Mouse (Mus musculus) myocyte (in vitro differentiated cells): Measurements from ENCODE around the gene Fkbp10.

Experiments
- CEBPB ChIP-seq: IDR thresholded peaks from 2 replicates; pipeline ENCODE4 v1.6.1; 2011; ENCODE audit warnings: mild to moderate bottlenecking, moderate library complexity; ENCODE audit not compliant: poor library complexity, insufficient read depth, severe bottlenecking
- E2F4 ChIP-seq: IDR thresholded peaks from one replicate; pipeline ENCODE4 v1.6.1; 2011; ENCODE audit warnings: mild to moderate bottlenecking, control low read depth, moderate library complexity; ENCODE audit not compliant: insufficient read depth
- MAX ChIP-seq: IDR thresholded peaks from one replicate; pipeline ENCODE4 v1.6.1; 2011; ENCODE audit warnings: low read depth, mild to moderate bottlenecking, control low read depth
- POLR2A ChIP-seq: IDR thresholded peaks from one replicate; pipeline ENCODE4 v1.6.1; 2011; ENCODE audit warnings: low read depth, mild to moderate bottlenecking, control low read depth, moderate library complexity; ENCODE audit not compliant: insufficient read length
- POLR2AphosphoS2 ChIP-seq: IDR thresholded peaks from one replicate; pipeline ENCODE4 v1.6.1; 2011; ENCODE audit warnings: low read depth, control low read depth; ENCODE audit not compliant: insufficient read length
- REST ChIP-seq: IDR thresholded peaks from one replicate; pipeline ENCODE4 v1.6.1; 2011; ENCODE audit warnings: mild to moderate bottlenecking, control low read depth, moderate library complexity; ENCODE audit not compliant: insufficient read depth, insufficient read length
- TCF12 ChIP-seq: IDR thresholded peaks from one replicate; pipeline ENCODE4 v1.6.1; 2011; ENCODE audit warnings: mild to moderate bottlenecking, control low read depth; ENCODE audit not compliant: poor library complexity, insufficient read depth, severe bottlenecking
- TCF3 ChIP-seq: IDR thresholded peaks from one replicate; pipeline ENCODE4 v1.6.1; 2011; ENCODE audit warnings: low read depth, control low read depth; ENCODE audit not compliant: insufficient read length
- USF1 ChIP-seq: IDR thresholded peaks from one replicate; pipeline ENCODE4 v1.6.1; 2011; ENCODE audit warnings: low read depth, mild to moderate bottlenecking, control low read depth, moderate library complexity

GRCm38 (mm10) chr11:100413541-100413940 is 2.0 kb upstream of the Fkbp10 start:
- TF ChIP-seq POLR2A: no peak
- TF ChIP-seq TCF12: no peak
- TF ChIP-seq USF1: no peak
- no peak for TF ChIP-seq TCF3
- no peak for TF ChIP-seq POLR2AphosphoS2
- no peak for TF ChIP-seq E2F4
- no peak for TF ChIP-seq MAX
- TF ChIP-seq CEBPB: no peak
- no peak for TF ChIP-seq REST
